ENCODE assay signal across 21 mouse cellular contexts in genomic region chr16:12020103-12020755, GRCm38 (mm10). TPM values are rescaled to one million over a fixed set of nuclear protein-coding genes. Genes with fewer than 3 reads are reported as not detected.
DNase-seq lines count a peak whose midpoint lies in the region; ATAC-seq and TF ChIP-seq lines count a peak whose summit lies in the region.
"Had no signal": no experiment of that assay in that cellular context is flagged by ENCODE, and none has a peak within 500 bp of the region (broad histone marks: within the 10 kb centered on the region; RNA-seq: fewer than 3 reads in every experiment).

No protein-coding gene starts in this region.

- peak; percentile 62 for ATAC-seq in lung, embryonic 16.5 days (ENCODE audit: low read depth)
- peak; percentile 85 for ATAC-seq in liver, embryonic 15.5 days (ENCODE audit: insufficient read depth)
- no peak for ATAC-seq in forebrain, embryonic 12.5 days (ENCODE audit: low FRiP score)
- ATAC-seq: activated CD4-positive, CD25-positive, alpha-beta regulatory T cell, adult 4 months; forebrain, postnatal 0 days had no signal

- H3K27ac ChIP-seq in lung, embryonic 16.5 days (ENCODE audit: low read length) = no peak overlapping the region
- no peak overlapping the region for H3K27ac ChIP-seq in liver, embryonic 15.5 days (replicated peaks)
- no peak overlapping the region for H3K27ac ChIP-seq in forebrain, embryonic 12.5 days
- H3K27ac ChIP-seq: gastrocnemius, adult 2 months; heart, embryonic 13.5 days had no signal

- DNase-seq in heart, adult 11 months = peak; percentile 49
- DNase-seq in heart, postnatal 25 days (ENCODE audit: low spot score) = no peak
- DNase-seq in lung, adult 2 months = no peak
- peak; percentile 22 for DNase-seq in c-Kit-positive CD71-positive TER-119-positive erythroid progenitor cells, embryonic 14.5 days (ENCODE audit: low spot score)
- DNase-seq in thymus, postnatal 0 days (ENCODE audit: low spot score) = no peak
- DNase-seq: adrenal gland, postnatal 25 days; cerebellum, postnatal 14 days; forebrain, postnatal 0 days; gastrocnemius, adult 2 months; kidney, adult 9 months; layer of hippocampus, postnatal 36 days; left cerebral cortex, postnatal 4 days; lung, postnatal 36 days; spleen, adult 18-20 months; thymus, postnatal 36 days had no signal

- 39% methylated on average over 1 of the region's 1 CpGs for WGBS in lung, embryonic 16.5 days
- WGBS in lung, adult 2 months = 64% methylated on average over 1 of the region's 1 CpGs
- WGBS in liver, embryonic 15.5 days (ENCODE audit: insufficient replicate concordance) = 17% methylated on average over 1 of the region's 1 CpGs
- 90% methylated on average over 1 of the region's 1 CpGs for WGBS in forebrain, embryonic 12.5 days

- TF ChIP-seq CTCF in lung, adult 2 months (IDR thresholded peaks at IDR 0.05; ENCODE audit: insufficient read depth, low read length) = no peak

- intact Hi-C loops in heart, postnatal 25 days (cut with DNase I) = no loop called here

- no peaks in the 10 kb centered on the region for H3K36me3 ChIP-seq in lung, embryonic 16.5 days (ENCODE audit: control insufficient read depth, insufficient read depth, low read length)
- H3K36me3 ChIP-seq in liver, embryonic 15.5 days (replicated peaks) = no peaks in the 10 kb centered on the region
- no peaks in the 10 kb centered on the region for H3K36me3 ChIP-seq in forebrain, embryonic 12.5 days (replicated peaks)
- H3K36me3 ChIP-seq: heart, embryonic 13.5 days had no signal

- no peak overlapping the region for H3K4me3 ChIP-seq in lung, embryonic 16.5 days (ENCODE audit: low read length)
- no peak overlapping the region for H3K4me3 ChIP-seq in lung, adult 2 months (replicated peaks; ENCODE audit: extremely low read depth, low read depth, low read length)
- H3K4me3 ChIP-seq in liver, embryonic 15.5 days (replicated peaks) = no peak overlapping the region
- no peak overlapping the region for H3K4me3 ChIP-seq in forebrain, embryonic 12.5 days (replicated peaks)
- H3K4me3 ChIP-seq: gastrocnemius, adult 2 months; heart, embryonic 13.5 days had no signal

- TF ChIP-seq POLR2A in lung, adult 2 months (IDR thresholded peaks at IDR 0.05; ENCODE audit: borderline replicate concordance, extremely low read depth, low read depth, low read length) = no peak

- no peak overlapping the region for H3K4me2 ChIP-seq in lung, embryonic 16.5 days (ENCODE audit: low read depth, low read length)
- no peak overlapping the region for H3K4me2 ChIP-seq in liver, embryonic 15.5 days
- H3K4me2 ChIP-seq in forebrain, embryonic 12.5 days = no peak overlapping the region
- H3K4me2 ChIP-seq: heart, embryonic 13.5 days had no signal

- no peak overlapping the region for H3K9ac ChIP-seq in lung, embryonic 16.5 days (ENCODE audit: low read length)
- no peak overlapping the region for H3K9ac ChIP-seq in liver, embryonic 15.5 days
- no peak overlapping the region for H3K9ac ChIP-seq in forebrain, embryonic 12.5 days
- H3K9ac ChIP-seq: forebrain, postnatal 0 days; heart, embryonic 13.5 days had no signal

- no peaks in the 10 kb centered on the region for H3K9me3 ChIP-seq in lung, embryonic 16.5 days (ENCODE audit: control insufficient read depth, low read length)
- no peaks in the 10 kb centered on the region for H3K9me3 ChIP-seq in liver, embryonic 15.5 days (replicated peaks)
- no peaks in the 10 kb centered on the region for H3K9me3 ChIP-seq in forebrain, embryonic 12.5 days
- H3K9me3 ChIP-seq: heart, embryonic 13.5 days had no signal

- peaks cover 11% of the 10 kb centered on the region; the same call in 1 of the 2 replicates for H3K4me1 ChIP-seq in lung, embryonic 16.5 days (replicated peaks; ENCODE audit: control insufficient read depth, insufficient read depth, low read length)
- peaks cover 2% of the 10 kb centered on the region for H3K4me1 ChIP-seq in lung, adult 2 months (ENCODE audit: control insufficient read depth, insufficient read depth, low read length)
- H3K4me1 ChIP-seq in liver, embryonic 15.5 days (replicated peaks) = peaks cover 17% of the 10 kb centered on the region
- no peaks in the 10 kb centered on the region for H3K4me1 ChIP-seq in forebrain, embryonic 12.5 days

- H3K27me3 ChIP-seq in lung, embryonic 16.5 days (ENCODE audit: control insufficient read depth, insufficient read depth, low read depth, low read length) = no peaks in the 10 kb centered on the region
- no peaks in the 10 kb centered on the region for H3K27me3 ChIP-seq in liver, embryonic 15.5 days
- H3K27me3 ChIP-seq in forebrain, embryonic 12.5 days = no peaks in the 10 kb centered on the region

RNA-seq across cellular contexts. Expression of gene Shisa9, which starts 36.3 kb away (rescaled TPM):
- total RNA-seq in heart, postnatal 25 days (2021) = under 1 TPM in 1 of 2 experiments, not detected in 1; 0.21 TPM
- polyA plus RNA-seq in lung, embryonic 16.5 days (2015; fragmentation: Nextera tagmentation; extraction: Ambion mirVana) = 1.7 TPM in 2 replicates
- 0.70 and 0.86 TPM in 2 replicates for polyA plus RNA-seq in lung, adult 2 months (2012; rRNA removed)
- 0.24 and 0.30 TPM in 2 replicates for polyA plus RNA-seq in liver, embryonic 15.5 days (2015; fragmentation: Nextera tagmentation; extraction: Ambion mirVana)
- polyA plus RNA-seq in thymus, postnatal 0 days (2015; fragmentation: Nextera tagmentation; extraction: Ambion mirVana) = 0.25 and 0.77 TPM in 2 replicates
- 0.82 and 1.5 TPM in 2 replicates for polyA plus RNA-seq in forebrain, embryonic 12.5 days (2016; fragmentation: Nextera tagmentation; extraction: Ambion mirVana)
- total RNA-seq: CH12.LX; gastrocnemius, adult 2 months had no signal
- polyA plus RNA-seq: activated CD4-positive, CD25-positive, alpha-beta regulatory T cell, adult 4 months had no signal

Comparison
In these comparisons a context has a peak if more than half of its experiments do, and no peak if none do; other contexts are left out.
1. DNase-seq: peak in heart, adult 11 months (single experiment) and c-Kit-positive CD71-positive TER-119-positive erythroid progenitor cells, embryonic 14.5 days (single experiment); none in heart, postnatal 25 days (single experiment), lung, adult 2 months (single experiment) and thymus, postnatal 0 days (single experiment).